Mouse (Mus musculus) T-helper 2 cell (primary cell): ENCODE results near the gene Dmc1.

Source experiments
- in situ Hi-C: fragments of 300-600 bp; cut with MboI, MseI; formaldehyde crosslinking; loops from one replicate; pipeline ENCODE4 v1.15.1; 2025; ENCODE audit warnings: high pct_unique_total_duplicates

Dmc1 gene

DNA sequence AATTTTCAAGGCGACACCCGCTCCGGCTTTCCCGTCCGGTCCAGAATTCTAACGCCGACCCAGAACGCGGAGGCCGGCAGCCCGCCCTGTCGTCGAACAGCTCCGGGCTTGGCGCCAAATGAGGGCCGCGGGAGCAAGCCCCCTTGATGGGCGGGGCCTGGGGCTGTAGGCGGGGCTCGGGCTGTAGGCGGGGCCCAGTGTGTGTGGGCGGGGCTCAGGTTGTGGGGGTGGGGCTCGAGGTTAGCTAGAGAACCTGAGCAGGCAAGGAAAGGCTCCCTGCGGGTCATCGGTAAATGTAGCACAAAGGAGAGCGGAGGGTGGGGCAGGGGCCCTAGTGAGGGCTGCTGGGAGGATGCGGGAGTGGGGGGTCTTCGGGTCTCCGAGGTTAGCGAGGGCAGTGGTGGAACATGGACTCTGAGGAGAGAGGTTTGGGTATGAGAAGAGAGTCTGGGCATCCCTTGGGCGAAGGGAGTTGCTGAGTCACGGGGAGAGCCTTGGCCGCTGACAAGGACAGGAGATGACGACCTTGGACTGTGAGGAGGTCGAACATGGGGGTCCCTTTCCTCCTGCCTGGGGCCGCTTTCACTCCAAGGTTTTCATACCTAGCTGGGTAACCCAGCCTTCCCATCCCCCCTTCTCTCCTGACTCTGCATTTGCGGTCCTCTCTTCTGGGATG, at the start of gene Dmc1:
Gene Dmc1 (minus strand): TSS at position 120 of the 676 bp plus-strand sequence.
- in situ Hi-C loops, result no loop called here

- in situ Hi-C loops, result no loop called here
Measured at GRCm38 (mm10) chr15:79651481-79651880, 46.6 kb upstream of the Dmc1 start.

- in situ Hi-C loops, result no loop called here
Measured at GRCm38 (mm10) chr15:79650569-79650968, 45.7 kb upstream of the Dmc1 start.

DNA sequence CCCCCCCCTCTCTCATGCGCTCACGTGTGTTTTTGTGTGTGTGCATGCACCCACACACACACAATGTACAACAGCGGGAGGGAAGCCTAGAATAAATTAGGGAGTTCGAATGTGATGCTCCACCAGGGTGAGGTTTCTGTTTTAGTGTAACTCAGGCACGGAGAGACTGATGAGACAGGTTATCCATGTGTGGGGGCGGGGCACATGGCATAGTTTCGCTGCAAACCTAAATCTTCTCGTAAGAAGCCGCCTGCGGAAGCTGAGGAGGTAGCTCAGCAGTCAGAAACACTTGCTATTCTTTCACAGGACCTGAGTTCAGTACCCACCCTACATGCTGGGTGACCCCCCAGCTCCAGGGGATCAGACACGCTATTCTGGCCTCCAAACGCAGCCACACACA, 43.2 kb upstream of the Dmc1 start:
- in situ Hi-C loops, result no loop called here

- in situ Hi-C loops, result no loop called here
Measured at GRCm38 (mm10) chr15:79645483-79645882, 40.6 kb upstream of the Dmc1 start.

DNA sequence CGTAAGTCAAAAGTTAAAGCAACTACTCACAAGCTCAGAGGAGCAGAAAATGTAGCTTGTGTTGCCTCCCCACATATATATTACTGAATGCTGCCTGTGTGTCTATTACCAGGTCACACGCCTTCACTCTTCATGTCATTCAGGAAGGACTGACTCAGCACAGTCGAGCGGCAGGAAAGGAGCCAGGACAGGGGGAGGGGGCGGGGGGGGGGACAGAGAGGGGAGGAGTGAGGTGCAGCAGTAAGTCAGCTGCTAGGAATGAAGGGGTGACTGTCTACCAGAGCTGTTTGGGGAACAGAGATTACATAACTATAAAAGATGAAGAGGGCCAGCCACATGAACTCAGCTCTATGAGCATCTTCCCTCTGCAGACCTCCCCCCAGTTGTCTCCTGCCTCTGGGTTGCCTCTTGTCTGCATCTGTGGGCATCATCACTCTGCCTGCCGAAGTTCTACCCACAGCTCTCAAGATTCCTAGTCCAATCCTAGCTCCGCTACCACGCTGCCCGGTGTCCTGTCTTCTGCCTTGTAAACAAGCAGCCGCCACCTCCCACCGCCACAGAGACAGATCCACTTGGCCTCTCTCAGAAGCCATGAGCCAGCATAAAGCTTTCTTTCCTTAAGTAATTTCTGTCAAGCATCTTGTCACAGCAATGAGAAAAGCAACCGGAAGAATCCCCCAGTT, 36.4 kb upstream of the Dmc1 start:
- in situ Hi-C loops, result no loop called here

DNA sequence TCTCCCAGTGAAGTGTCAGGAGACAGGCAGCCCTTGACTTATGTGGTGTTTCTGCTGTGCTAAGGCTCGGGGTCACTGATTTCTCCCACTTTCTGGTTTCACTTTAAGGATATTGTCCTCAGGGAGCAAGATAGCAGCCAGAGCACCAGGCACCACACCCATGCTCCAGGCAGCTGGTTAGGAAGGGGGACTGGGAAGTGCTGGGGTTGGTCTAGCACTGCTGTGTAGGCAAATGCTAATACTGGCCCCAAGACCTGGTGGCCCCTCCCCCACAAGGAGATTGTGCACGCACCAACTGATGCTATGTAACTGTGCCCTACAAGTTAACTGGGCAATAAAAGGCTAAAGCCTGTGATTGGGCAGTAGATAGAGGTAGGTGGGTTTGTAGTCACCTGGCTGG, 25.6 kb upstream of the Dmc1 start:
- in situ Hi-C loops, result no loop called here

DNA sequence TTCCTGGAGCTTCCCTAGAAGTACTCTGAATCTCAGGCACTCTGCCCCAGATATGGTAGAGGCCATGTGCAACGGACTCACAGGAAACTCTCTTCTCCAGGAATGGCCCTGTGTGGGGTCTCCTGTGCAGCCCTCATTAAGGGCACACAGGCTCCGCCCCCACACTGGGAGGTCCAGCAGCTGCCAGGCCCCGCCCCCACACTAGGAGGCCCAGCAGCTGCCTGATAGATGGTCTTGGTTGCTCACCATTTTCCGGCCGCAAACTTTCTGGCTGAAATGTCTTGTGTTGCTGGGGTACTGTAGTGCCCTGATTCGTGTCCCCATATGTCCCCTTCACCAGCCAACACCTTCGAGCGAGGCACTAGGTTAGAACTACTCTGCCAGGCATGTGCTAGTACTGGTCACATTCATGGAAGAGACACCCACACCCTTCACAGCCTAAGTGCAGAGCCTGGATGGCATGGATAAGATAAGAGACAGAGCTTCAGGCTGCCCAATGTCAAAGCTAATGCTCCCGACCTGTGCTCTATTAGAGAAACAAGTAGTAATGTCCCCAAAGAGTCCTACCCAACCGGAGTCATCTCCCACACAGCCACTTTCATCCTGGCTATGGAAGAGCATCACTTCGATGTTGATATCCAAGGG, 15.0 kb upstream of the Dmc1 start:
- in situ Hi-C loops, result no loop called here

GRCm38 (mm10) chr15:79618456-79618855, 13.5 kb upstream of the Dmc1 start:
- in situ Hi-C loops, result no loop called here

- in situ Hi-C loops, result no loop called here
Measured at GRCm38 (mm10) chr15:79617135-79617534, 12.2 kb upstream of the Dmc1 start.

- in situ Hi-C loops, result no loop called here
Measured at GRCm38 (mm10) chr15:79616729-79617128, 11.8 kb upstream of the Dmc1 start.

- in situ Hi-C loops, result no loop called here
Measured at GRCm38 (mm10) chr15:79615501-79615900, 10.6 kb upstream of the Dmc1 start.

DNA sequence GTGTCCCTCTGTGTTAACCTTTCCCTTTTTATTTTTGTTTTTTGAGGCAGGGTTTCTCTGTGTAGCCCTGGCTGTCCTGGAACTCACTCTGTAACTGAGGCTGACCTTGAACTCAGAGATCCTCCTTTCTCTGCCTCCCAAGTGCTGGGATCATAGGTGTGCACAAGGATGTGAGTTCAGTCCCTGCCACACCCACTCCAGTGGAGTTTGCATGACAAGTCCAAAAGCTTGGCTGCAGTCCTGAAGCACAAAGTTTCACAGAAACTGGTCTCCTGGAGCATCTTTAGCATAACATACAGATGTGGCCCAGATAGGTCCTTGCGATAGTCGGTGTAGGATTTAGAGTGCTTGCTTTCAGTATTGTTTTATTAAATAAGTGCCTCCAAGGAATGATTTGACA, 4.3 kb upstream of the Dmc1 start:
- in situ Hi-C loops, result no loop called here

- in situ Hi-C loops, result no loop called here
Measured at GRCm38 (mm10) chr15:79608214-79608613, 3.3 kb upstream of the Dmc1 start.

- in situ Hi-C loops, result no loop called here
Measured at GRCm38 (mm10) chr15:79607757-79608156, 2.8 kb upstream of the Dmc1 start.

DNA sequence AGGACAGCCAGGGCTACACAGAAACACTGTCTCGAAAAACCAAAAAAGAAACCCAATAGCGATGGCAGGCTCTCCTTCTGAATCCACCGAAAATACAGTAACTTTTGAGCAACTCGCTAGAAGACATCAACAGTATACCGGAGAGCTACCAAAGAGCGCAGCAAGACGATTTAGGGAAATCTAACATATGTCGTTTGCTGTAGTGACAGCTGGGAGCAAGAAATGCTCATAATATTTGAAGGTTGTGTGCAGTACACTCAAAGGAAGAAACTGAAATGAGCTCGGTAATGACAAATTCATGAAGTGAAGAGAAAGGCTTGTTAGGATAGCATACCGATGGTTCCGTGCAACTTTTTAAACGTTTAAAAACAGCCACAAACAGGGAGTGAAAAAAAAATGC, 1.3 kb upstream of the Dmc1 start:
- in situ Hi-C loops, result no loop called here

GRCm38 (mm10) chr15:79600176-79600575, 4.7 kb downstream of the Dmc1 start:
- in situ Hi-C loops, result no loop called here

DNA sequence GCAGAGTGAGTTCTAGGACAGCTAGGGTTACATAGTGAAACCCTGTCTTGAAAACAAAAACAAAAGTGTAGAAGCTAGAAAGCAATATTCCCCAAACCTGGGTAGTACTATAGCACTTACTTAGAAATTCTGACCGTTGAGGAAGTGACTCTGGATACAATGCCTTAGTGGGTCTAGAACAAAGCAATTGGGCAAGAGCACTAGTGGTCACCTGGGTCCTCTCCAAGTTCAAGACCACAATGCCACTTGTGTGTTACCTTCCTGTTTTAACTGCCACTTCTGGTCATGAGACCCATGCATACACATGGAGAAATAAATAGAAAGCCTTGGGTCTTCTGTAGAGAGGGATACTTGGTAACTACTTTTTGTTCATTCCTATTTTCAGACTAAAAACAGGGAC, 6.2 kb downstream of the Dmc1 start:
- in situ Hi-C loops, result no loop called here

DNA sequence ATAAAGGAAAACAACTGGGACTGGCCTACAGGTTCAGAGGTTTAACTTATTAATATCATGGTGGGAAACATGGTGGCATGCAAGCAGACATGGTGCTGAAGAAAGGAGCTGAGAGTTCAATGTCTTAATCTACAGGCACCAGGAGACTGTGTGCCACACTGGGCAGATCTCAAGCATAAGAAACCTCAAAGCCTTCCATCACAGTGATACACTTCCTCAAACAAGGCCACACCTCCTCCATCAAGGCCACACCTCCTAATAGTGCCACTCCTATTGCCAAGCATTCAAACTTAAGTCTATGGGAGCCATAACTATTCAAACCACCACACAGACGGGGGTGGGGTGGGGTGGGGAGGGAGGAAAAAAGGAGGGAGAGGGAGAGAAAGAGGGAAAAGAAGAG, 23.3 kb downstream of the Dmc1 start:
- in situ Hi-C loops, result no loop called here

GRCm38 (mm10) chr15:79577671-79578426, 27.1 kb downstream of the Dmc1 start:
- in situ Hi-C loops, result no loop called here

DNA sequence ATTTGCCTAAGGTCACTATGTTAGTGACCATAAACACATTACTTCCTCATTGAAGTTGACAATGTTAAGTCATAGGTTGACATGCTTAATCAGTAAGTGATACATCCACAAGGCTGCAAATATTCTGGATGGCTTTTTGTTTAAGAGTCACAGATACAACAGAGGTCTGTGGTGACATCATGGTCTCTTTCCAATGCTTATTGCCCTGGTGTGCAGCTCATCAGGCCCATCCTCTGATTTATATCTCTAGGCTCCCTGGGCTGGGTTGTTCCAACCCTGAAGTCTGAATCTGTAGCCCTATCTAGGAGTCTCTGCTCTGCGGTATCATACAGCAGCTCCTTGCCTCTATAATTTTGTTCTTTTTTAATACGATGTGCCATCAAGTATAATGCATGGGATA, 28.0 kb downstream of the Dmc1 start:
- in situ Hi-C loops, result no loop called here

- in situ Hi-C loops, result no loop called here
Measured at GRCm38 (mm10) chr15:79575543-79576222, 29.2 kb downstream of the Dmc1 start.
